Mouse (Mus musculus) lung, adult 18-20 months (tissue): ENCODE results near the gene Uspl1.

ENCODE experiments used
- DNase-seq, 2 experiments: peaks; one replicate each; pipeline ENCODE4 v3.0.0; 2022; ENCODE audit warnings: mixed read lengths in 2 of 2

Gene Uspl1

GRCm38 (mm10) chr5:149168816-149169215 is 15.3 kb upstream of the Uspl1 start:
- no peak for DNase-seq

GRCm38 (mm10) chr5:149170841-149171588 is 13.1 kb upstream of the Uspl1 start:
- no peak for DNase-seq

- no peak for DNase-seq
Measured at GRCm38 (mm10) chr5:149172246-149172645, 11.9 kb upstream of the Uspl1 start.

GRCm38 (mm10) chr5:149174527-149174926 is 9.6 kb upstream of the Uspl1 start:
- DNase-seq, result no peak

GRCm38 (mm10) chr5:149175736-149176135 is 8.4 kb upstream of the Uspl1 start:
- no peak for DNase-seq

GRCm38 (mm10) chr5:149178095-149178494 is 6.1 kb upstream of the Uspl1 start:
- DNase-seq, result no peak

- DNase-seq, result no peak
Measured at GRCm38 (mm10) chr5:149179826-149180225, 4.3 kb upstream of the Uspl1 start.

GRCm38 (mm10) chr5:149182186-149182870 is 1.8 kb upstream of the Uspl1 start:
- DNase-seq, result no peak

GRCm38 (mm10) chr5:149183122-149183521 is 1.0 kb upstream of the Uspl1 start:
- no peak for DNase-seq

- DNase-seq, result no peak
Measured at GRCm38 (mm10) chr5:149183721-149184103, 438 bp upstream of the Uspl1 start.

GRCm38 (mm10) chr5:149184844-149185186 is 665 bp downstream of the Uspl1 start:
- peak; percentile 61 to 62 for DNase-seq

GRCm38 (mm10) chr5:149185806-149186205 is 1.7 kb downstream of the Uspl1 start:
- no peak for DNase-seq

GRCm38 (mm10) chr5:149190160-149190559 is 6.0 kb downstream of the Uspl1 start:
- DNase-seq, result no peak

GRCm38 (mm10) chr5:149196611-149197010 is 12.5 kb downstream of the Uspl1 start:
- DNase-seq, result no peak

GRCm38 (mm10) chr5:149198782-149199181 is 14.6 kb downstream of the Uspl1 start:
- DNase-seq, result no peak

- DNase-seq, result peak; percentile 35 to 55
Measured at GRCm38 (mm10) chr5:149202941-149203340, 18.8 kb downstream of the Uspl1 start.

GRCm38 (mm10) chr5:149203796-149204375 is 19.7 kb downstream of the Uspl1 start:
- DNase-seq, result no peak

- DNase-seq, result no peak
Measured at GRCm38 (mm10) chr5:149204822-149205221, 20.7 kb downstream of the Uspl1 start.

GRCm38 (mm10) chr5:149205265-149205664 is 21.1 kb downstream of the Uspl1 start:
- no peak for DNase-seq

GRCm38 (mm10) chr5:149206286-149206685 is 22.1 kb downstream of the Uspl1 start:
- DNase-seq, result no peak

GRCm38 (mm10) chr5:149207661-149208060 is 23.5 kb downstream of the Uspl1 start:
- DNase-seq, result no peak

- DNase-seq, result no peak
Measured at GRCm38 (mm10) chr5:149208776-149209175, 24.6 kb downstream of the Uspl1 start.

- no peak for DNase-seq
Measured at GRCm38 (mm10) chr5:149209328-149209727, 25.2 kb downstream of the Uspl1 start.

- DNase-seq, result no peak
Measured at GRCm38 (mm10) chr5:149211041-149211440, 26.9 kb downstream of the Uspl1 start.
